Mouse (Mus musculus) spleen, postnatal 10 days (tissue): Measurements from ENCODE around the gene Mindy4.

Source experiments
- DNase-seq, 2 experiments: peaks; one replicate each; pipeline ENCODE4 v3.0.0; 2021 to 2022; ENCODE audit warnings: low spot score in 2 of 2

Mindy4 gene

DNA sequence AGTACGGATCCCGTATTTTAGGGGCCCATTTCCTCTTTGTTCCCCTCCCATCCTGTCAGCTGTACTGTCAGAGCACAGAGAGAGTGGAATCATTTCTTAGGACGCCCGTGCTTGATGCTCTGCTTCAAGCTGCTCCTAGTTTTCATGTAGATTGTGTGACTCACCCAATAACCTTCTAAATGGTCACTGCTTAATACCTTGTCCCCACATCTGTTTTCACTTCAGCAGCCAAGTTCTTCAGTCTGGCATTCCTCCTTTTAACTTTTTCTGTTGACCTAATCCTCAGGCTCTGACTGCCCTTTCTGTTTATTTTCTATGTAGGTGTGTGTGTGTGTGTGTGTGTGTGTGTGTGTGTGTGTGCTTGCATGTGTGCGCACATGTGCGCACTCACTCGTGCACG lies 4.6 kb downstream of the Mindy4 start:
- no peak for DNase-seq

DNA sequence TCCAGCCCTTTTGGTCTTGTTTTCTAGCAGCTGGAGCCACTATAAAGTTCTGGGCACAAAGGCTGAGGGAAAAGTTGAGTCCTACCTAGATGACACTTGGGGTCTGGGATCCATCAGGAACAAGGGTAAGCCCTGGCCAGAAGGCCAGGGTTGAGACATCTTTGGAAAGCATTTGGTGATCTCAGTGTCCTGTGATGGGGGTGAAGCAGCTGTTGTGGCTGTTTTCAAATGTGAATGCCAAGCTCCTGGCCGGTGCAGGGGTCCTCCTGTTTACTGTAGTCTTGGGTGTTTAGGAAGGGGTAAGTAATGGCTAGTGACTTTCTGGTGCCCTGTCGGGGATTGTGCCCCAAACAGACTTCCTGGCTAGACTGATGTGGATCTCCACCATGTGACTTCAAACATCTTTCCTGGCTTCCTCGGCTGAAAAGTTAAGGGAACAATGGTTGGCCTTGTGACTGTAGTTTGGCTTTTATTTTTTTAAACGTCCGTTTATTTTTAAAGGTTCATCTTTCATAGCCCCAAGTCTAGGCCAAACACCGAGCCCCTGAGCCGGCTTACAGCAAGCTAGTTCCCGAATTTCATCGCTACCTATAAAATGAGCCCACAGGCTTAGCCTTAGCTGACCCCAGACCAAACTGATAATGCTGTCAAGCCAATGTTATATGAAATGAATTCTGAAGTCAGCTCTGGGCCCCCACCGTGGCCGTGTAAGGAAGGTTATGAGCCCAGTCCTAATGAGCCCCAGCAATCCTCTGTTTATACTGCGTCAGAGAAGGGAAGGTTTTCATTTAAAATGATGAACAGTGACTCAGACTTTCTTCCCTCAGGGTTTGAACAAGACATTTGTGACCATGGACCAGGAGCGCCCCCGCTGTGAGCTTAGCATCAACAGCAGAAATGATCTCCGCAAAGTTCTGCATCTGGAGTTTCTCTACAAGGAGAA lies 7.5 kb downstream of the Mindy4 start:
- no peak for DNase-seq

DNA sequence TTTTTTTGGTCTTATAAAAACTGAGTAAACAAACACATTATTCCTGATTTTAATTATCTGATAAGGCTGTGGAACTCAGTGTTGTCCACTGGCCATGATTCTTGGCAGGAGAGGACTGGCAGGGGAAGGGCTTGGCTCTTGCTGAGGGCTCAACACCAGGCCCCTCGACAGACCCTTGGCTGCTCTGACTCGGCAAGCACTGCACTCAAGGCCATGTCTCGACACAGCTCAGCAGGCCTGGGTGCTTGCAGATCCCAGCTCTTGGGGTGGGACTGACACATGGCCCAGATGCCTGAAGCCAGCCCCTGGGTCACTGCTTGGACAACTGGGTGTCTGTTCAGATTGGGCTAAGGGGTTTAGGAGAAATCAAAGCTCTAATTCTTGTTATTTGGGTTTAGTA lies 11.4 kb downstream of the Mindy4 start:
- DNase-seq: no peak

DNA sequence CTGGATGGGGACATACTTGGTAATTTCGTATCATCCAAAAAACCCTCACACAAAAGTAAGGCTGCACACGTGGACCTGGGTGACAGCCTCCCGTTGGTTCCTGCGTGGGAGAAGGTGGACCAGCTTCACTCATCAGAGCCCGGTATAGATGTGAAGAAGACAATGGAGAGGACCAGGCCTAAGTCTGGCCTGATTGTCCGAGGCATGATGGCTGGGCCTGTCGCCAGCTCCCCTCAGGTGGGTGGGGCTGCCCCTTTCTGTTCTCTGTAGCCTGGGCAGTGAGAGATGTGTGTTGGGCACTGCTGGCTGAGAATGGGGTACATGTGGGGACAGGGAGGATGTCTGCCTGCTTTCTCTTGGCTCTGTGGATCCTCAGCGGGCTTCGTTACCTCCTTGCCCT lies 15.0 kb downstream of the Mindy4 start:
- no peak for DNase-seq

DNA sequence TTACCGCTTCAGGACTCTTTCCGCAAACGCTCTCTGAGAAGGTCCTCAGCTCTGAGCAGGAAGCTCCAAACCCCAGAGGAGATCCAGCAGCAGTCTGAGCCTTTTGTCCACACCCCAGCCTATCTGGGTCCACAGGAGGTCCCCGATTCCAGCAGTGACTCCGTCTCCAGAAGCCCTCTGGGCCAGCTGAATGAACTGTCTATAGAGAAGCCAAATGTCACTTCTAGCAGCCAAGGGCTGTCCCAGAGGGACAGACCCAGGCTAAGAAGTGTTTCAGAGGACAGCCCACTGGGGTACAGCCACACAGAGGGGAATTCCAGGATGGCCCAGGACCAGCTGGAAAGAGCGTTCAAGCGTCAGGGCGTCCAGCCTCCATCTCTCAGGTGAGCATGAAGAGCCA lies 20.8 kb downstream of the Mindy4 start:
- DNase-seq: no peak

DNA sequence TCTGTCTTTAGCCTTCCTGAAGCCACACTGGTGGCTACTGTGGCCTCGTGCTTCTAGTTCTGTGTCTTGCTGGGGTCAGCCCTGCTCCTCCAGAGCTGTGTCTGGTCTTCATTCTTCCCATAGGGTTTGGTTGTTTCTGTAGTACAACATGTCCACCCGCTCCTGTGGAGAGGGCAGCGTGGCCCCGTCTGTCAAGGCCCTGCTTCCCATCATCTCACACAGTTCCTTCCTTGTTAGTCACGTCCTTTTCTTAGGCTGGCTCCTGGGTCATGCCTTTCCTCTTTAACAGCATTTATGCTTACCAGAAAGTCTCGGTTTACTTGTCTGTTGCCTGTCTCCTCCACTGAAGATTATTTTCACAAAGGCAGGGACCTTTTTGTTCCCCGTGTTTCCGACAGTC lies 26.9 kb downstream of the Mindy4 start:
- DNase-seq: no peak

DNA sequence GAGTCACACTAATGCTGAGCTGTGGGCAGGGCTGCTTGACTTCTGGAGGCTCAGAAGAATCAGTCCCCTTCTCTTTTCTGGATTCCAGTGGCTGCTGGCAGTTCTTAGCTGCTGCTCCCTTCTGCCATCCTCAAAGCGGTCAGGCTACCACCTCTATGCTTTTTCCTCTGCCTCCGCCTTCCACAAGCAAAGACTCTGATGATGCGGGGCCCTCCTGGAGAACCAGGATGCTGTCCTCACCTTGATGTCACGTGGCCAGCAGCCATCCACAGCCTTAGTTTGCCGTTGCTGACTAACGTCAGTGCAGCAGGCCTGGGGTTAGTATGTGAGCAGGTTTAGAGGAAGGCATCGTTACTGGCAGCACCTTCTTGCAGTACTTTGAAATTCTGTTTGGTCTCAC lies 28.9 kb downstream of the Mindy4 start:
- DNase-seq: no peak

DNA sequence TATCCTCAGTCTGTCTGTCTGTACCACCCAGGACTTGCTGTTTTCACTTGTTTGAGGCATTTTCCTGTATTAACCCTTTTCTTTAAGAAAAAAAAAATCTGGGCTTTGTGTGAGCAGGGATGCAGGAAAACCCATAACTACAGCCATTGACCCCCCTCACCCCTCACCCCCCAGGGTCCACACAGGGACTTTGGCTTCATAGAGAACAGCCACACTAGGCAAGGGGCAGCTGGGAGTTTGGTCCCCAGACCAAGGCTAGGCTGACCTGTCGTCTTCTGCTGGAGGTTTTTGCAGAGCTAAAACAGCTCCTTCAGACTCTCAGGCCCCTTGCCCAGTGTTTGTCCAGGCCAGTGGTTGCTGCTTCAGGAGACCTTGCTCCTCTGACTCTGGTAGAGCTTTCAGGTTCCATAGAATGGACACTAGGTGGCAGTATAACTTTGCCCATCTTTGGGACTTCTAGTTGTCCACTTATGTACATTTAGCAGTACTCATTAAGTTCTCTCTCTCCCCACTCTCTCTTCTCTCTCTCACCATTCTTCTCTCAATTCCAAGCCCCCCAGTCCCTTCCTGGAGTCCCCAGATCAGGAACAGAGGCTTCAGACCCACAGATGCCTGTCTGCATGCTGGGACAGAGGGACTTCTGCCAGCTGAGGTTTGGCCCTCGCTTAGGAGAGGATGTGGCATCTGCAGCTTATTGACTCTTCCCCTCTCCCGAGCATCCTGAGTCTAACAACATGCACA lies 29.5 kb downstream of the Mindy4 start:
- DNase-seq: peak; percentile 53 to 59

DNA sequence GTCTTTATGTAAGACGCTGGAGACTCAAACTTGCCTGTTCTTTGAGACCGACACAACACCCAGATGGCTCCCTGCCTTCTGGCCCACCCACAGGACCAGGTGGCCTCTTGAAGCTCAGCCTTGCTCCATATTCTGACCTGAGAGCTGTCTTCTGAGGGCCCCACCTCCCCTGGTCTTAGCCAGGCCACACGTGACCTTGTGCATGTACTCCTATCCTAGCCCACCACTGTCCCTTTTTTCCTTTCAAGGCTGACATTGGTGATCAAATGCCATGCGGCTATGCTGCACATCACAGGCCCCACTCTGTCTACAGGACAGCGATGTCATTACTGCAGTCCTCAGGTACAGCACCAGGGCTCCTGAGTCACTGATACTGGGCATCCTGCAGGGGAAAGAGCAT lies 30.1 kb downstream of the Mindy4 start:
- no peak for DNase-seq

DNA sequence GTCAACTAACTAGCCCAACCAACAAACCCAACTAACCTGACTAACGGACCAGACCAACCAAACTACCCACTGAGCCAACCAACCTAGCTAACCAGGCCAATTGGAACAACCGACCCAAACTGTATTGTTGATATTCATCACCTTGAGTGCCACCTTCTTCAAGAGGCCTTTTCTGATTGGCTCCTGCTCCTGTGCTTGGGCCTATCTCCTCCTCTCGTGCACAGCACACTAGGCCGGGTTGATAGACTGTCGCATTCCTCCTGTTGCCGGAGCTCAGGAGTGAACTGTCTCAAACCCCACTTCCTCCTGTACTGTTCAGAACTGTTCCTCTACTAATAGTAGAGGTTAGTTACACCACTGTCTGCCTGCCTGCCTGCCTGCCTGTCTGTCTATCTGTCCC lies 31.5 kb downstream of the Mindy4 start:
- DNase-seq: peak; percentile 55 to 63

DNA sequence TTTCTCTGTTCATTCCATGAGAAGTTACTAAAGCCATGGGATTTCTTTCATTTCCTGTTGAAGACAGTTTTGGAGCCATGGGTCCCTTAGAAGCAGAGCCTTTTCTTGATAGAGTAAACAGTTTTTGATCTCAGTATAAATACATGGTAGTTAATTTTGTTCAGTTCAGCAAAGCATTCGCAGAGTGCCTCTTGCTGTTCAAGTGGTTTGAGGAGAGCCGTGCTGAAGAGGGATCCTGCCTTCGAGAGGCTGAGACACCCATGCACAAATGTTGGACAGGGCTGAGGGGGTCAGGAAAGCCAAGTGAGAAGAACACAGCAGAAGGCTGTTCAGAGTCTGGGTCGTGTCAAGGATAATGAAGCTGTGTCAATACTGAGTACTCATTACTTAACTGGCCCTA lies 32.5 kb downstream of the Mindy4 start:
- DNase-seq: no peak

DNA sequence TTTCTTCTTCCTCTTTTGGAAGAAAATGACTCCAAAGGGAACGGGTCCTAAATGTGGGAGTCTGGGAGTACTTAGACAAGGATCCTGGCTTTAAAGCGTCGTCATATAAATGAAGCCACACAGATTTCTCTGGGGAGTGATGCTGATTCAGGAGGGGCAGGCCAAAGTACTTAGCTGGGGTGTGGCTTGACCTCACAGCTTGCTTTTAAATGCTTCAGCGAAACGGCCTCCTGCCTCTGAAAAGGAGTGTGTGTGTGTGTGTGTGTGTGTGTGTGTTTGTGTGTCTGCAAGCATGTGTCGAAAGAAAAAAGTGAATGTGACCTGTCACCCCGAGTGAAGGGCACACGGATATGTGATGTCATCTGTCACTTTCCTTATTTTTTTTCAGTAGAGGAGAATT lies 36.7 kb downstream of the Mindy4 start:
- no peak for DNase-seq

DNA sequence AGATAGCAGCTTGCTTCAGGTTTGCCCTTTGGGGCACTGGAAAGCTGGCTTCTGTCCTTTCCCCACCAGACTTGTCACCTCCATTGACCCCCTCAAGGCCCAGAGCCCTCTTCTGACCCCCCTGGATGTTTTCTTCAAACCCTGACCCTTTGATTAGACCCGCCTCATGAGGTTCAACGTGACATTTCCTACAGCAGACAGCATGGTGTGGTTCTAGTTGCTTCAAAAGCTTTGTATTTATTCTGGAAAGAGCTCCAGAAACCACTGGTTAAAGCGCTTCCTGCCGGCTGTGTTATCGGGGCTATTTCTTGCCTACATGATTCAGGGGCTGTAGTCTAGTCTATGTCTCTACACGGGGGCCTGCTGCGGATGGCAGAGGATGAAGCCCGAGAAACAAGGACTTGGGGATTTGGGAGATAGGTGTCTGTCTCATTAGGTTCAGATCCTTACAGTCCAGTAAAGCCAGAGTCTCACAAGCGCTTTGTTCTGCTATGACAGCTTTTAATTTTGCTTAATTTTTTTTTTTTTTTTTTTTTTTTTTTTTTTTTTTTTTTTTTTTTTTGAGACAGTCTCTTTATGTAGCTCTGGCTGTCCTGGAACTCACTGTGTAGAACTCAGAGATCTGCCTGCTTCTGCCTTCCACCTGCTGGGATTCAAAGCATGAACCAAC lies 37.5 kb downstream of the Mindy4 start:
- no peak for DNase-seq

DNA sequence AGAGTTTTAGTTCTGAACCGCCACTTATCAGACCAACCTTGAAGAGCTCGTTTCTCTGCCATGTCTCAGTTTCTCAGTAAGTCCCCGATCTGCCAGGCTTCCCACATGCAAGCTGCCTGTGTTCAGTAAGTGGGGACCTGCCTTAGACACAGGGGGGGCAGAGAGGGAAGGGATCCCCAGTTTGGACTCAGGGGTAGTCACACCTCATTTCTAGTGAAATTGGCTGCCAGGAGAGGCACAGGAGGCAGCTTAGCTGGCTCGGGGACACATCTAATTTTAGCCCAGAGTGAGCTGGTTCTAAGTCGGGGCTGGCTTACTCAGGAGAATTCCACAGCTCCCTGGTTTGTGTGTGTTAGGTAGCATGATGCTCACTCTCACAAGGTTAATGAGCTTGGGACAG lies 38.3 kb downstream of the Mindy4 start:
- no peak for DNase-seq

DNA sequence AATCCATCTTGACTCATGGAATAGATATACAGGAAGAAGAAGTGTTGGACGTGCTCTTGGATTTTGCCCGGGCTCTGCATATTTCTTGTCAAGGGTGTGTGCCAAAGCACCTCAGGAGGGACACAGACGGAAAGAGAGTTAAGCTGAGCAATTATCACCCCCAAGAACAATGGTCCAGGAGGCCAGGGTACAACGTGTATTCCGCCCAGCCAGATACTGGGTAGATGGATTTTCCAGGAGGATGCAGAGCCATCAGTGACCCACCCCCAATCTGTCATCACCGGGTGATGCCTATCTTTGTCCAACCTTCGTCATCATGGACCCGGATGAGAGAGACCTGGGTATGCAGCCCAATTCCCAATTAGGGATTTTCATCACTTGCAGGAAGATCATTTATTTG lies 42.5 kb downstream of the Mindy4 start:
- no peak for DNase-seq

DNA sequence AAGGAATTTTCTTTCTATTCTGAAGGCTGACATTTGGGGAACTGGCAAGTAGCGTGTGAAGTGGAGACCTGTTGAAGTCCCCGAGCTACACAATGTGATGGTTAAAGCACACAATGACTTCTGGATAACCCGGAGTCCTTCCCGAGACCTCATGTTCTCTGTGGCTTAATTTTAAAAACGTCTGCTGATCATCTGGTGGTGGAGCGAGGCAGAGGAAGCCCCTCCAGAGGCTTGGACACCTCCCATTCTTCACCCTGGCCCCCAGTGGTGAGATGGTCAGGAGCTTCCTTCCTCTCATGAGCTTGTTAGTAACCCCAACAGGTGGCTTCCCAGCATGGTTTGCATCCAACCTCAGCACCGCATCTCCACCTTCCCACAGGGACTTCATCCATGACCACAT lies 43.3 kb downstream of the Mindy4 start:
- DNase-seq: no peak

DNA sequence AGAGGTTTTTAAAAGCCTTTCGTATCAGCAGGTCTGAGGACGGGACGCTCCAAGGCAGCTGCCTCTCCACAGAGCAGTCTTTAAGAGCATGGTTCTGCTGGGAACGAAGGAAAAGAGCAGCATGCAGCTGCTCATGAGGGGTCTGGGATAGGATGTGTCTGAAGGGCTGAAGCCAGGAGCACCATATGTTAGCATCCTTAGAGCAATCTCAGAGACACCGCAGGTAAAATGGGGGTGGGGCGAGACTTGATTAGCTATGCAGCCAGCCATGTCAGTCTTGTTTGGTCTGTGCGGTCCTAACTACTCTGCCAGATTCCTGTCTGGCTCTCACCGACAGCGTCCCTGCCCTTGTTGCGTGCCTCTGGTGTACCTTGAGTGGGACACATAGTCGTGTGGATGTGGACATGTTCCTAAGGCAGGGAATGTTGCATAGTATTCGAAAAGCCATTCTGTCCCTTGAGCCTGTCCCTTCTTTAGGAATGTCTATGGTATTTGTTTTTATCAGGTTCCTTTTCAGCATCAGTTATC lies 43.8 kb downstream of the Mindy4 start:
- no peak for DNase-seq

DNA sequence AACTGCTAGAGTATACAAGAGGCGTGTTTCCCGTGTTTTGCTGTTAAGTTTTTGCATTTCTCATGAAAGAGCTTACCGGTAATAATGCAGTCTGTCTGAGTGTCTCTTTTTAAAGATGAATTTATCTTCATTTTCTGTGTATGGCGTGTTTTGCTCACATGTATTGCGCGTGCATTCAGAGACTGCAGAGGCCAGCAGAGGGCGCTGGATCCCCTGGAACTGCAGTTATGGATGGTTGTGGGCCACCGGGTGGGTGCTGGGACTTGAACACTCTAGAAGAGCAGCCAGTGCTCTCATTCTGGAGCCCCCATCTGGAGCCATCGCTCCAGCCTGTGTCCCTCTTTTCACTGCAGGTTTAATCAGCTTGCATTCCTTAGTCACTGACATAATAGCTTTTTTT lies 46.1 kb downstream of the Mindy4 start:
- no peak for DNase-seq

DNA sequence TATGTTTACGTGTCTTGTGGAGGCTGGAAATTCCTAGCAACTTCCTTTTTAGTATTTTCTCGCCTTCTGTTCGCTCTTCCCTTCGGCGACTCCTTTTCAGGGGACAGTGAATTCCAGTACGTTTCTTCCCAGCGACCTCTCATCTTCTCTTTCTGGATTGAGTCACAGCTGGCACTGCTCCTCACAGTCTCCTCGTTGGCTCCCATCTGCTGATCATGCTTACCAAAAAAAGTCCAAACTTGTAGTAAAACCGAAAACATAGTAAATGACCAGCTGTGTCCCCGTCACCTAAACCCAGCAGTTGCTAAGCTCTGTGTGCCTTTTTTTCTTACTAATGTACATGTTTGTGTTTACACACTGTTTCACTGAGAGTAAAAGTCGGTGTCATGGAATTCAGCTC lies 47.6 kb downstream of the Mindy4 start:
- DNase-seq: no peak

DNA sequence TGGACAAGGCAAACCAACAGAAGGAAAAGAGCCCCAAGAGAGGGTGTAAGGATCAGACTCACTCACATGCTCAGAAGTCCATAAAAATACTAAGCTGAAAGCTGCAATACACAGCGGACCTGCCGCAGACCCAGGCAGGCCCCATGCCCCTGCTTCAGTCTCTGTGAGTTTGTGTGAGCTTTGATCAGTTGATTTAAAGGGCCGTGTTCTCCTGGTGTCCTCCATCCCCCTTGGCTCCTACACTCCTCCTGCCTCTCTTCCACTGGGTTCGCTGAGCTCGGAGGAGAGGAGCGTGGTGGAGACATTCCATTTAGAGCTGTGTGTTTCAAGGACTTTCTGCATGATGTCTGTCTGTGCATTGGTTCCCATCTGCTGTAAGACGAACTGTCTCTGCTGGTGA lies 48.4 kb downstream of the Mindy4 start:
- no peak for DNase-seq

DNA sequence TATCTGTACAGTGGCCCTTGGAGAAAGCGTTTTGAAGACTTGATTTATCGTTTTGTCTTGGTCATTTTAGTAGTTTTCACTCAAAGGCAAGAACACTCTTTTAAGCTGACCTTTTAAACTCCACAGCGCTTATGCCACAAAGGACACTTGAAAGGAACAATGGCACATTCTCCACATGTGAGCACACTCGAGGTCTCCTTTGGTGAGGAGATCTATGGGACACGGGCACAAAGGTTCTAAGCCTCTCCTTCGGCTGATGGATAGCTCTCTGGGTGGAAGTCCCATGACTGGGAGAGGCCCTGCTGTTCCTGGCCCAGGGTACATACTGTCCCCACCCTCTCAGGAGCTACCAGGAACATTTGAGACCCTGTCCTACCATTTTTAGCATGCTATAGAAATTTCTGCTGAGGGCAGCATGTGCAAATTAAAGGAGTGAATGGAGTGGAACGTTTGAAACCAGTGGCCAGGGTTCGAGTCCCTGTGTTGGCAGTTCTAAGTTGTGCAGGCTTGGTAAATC lies 49.6 kb downstream of the Mindy4 start:
- no peak for DNase-seq

DNA sequence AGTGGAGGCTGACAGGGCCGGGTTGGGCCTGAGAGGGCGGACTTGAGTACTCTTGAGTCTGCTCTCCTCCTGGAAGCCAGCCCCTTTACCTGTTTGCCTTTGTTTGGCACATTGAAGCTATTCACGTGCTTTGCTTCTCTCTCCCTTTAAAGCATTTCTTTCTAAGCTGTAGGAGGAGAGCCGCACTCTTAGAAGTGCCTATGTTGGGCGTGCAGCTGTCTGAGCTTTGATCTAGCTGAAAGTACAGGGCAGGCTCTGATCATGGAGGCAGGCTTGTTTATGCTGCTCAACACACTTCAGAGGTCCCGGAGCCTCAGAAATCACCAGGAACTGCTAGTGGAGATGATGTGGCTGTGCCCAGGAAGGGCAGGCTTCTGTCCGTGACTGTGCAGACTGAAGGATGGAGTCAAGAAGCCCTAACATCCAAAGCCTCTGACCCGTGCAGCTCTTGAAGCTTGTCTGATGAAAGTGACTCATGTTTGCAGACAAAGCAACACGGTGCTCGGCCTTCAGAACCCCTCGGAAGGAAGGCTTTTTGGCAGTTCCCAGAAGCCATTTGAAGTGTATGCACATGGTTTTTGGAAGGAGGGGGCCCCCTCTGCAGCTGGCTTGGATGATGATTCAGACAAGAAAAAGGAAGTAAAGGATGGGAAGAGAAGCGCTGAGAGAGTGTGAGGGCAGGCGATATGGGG lies 53.5 kb downstream of the Mindy4 start:
- no peak for DNase-seq
